Mouse (Mus musculus) lung, postnatal 14 days (tissue): ENCODE measurements around the gene S100g.

Experiments used
- DNase-seq: peaks from one replicate; pipeline ENCODE4 v3.0.0; 2021

S100g gene

GRCm38 (mm10) chrX:162964383-162964782 is at the start of gene S100g:
Gene S100g (minus strand): TSS chrX:162964599.
- no peak for DNase-seq

GRCm38 (mm10) chrX:162992121-162992520 is 27.7 kb upstream of the S100g start:
- no peak for DNase-seq

- DNase-seq: no peak
Observed at GRCm38 (mm10) chrX:162991396-162991795, 27.0 kb upstream of the S100g start.

GRCm38 (mm10) chrX:162986876-162987495 is 22.6 kb upstream of the S100g start:
- no peak for DNase-seq

- DNase-seq: no peak
Observed at GRCm38 (mm10) chrX:162976194-162976593, 11.8 kb upstream of the S100g start.

GRCm38 (mm10) chrX:162967456-162967855 is 3.1 kb upstream of the S100g start:
- no peak for DNase-seq

- no peak for DNase-seq
Observed at GRCm38 (mm10) chrX:162963840-162964239, 559 bp downstream of the S100g start.

GRCm38 (mm10) chrX:162957921-162958320 is 6.5 kb downstream of the S100g start:
- DNase-seq: no peak

- DNase-seq: peak; percentile 46
Observed at GRCm38 (mm10) chrX:162949811-162950439, 14.5 kb downstream of the S100g start.

- DNase-seq: no peak
Observed at GRCm38 (mm10) chrX:162942027-162942426, 22.4 kb downstream of the S100g start.

GRCm38 (mm10) chrX:162931467-162931866 is 32.9 kb downstream of the S100g start:
- DNase-seq: no peak

- DNase-seq: no peak
Observed at GRCm38 (mm10) chrX:162921487-162922125, 42.8 kb downstream of the S100g start.

GRCm38 (mm10) chrX:162915697-162916096 is 48.7 kb downstream of the S100g start:
- DNase-seq: peak; percentile 60

- DNase-seq: no peak
Observed at GRCm38 (mm10) chrX:162913651-162914050, 50.7 kb downstream of the S100g start.
